Mouse (Mus musculus): ENCODE results near the gene Zp3r.

DNA sequence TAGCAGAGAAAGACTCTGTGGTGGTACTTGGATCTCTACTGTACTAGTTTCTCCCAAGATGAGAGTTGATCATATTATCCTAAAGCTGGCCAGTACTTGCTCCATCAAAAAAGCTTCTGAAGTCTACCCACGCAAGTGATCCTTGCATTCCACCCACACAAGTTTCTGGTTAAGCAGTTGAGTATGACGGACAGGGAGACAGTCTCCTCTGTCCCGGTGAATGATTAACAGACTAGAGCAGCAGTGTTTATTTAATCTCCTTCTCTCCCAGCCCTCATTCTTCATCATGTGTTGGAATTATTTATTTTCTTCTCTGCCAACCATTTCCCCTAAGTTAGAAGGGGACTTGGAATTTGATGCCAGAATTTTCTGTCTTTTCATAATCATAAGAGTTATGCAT is 32.0 kb upstream of the Zp3r start, which contains the start of gene C4bp:
- TF ChIP-seq POLR2A (IDR thresholded peaks at IDR 0.05; ENCODE audit: control insufficient read depth, low read depth, low read length) (no peak), CTCF (IDR thresholded peaks at IDR 0.05; ENCODE audit: control insufficient read depth, insufficient read depth, insufficient replicate concordance, low read depth, low read length) (no peak)
